Mouse (Mus musculus) 3T3-L1 (cell line): ENCODE measurements at regions not wholly inside any gene's neighbourhood (a gene's known extent, or its start where the extent isn't known, plus 50 kb on each side); places are given as distances from the start of the nearest gene placed in this dataset.
"Not testable (repeated sequence)": the region's sequence is repeated elsewhere in the genome, so short reads cannot be mapped to it uniquely, and the experiment has no call there.

Experiments
- DNase-seq: peaks from one replicate; pipeline ENCODE4 v3.0.0-alpha.2; 2015; ENCODE audit warnings: low read depth, low spot score

DNA sequence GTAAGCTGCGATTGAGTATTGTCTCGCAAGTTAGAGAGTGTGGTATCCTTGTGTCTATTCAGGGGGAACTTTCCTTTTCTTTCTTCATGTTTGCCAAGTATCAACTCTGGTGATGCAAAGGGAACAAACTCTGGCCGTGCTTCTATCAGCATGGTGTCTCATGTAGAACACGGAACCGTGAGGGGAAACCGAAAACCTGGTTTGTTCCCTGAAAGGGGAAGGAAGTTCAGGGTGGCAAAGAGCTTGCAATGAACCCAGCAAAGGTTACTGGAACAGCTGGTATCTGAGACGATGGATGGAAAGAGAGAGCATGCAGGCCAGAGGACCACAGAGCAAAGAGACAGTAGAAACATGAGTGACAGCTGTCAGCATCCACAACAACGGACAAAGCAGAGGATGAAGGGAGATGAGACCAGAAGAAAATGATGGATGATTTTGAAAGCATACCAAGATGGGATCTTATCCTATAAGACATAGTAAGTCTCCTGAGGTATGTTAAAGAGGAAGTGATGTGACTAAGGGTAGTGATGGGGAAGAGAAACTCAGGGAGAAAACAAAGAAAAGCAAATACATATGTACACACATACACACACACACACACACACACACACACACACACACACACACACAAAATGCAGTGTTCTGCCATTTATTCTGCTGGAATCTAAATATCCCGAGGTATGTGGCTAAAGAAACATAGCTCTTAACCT is 199.8 kb upstream of the Peli2 start:
- no peak for DNase-seq

DNA sequence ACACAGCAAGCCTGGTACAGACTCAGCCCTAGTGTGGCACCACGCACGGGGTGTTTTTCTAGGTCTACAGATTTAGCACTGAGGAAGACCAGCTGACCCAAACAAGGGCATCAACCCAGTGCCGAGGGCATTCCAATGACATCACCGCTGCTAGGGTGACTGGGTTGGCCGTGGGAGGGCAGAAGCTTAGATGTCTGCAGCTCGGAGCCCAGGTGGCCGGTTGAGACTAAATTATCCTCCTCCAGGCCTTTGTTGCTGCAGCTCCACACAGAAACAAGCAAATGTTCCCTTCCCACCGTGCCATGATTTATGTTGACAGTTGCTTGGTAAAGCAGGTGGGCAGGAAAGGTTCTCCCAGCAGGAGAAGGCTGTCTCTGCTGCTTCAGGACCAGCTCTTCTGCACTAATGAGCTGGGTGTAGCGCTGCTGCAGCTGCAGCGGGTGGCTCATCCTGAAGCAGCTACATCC is 198.8 kb upstream of the Peli2 start:
- DNase-seq, result peak; percentile 6

DNA sequence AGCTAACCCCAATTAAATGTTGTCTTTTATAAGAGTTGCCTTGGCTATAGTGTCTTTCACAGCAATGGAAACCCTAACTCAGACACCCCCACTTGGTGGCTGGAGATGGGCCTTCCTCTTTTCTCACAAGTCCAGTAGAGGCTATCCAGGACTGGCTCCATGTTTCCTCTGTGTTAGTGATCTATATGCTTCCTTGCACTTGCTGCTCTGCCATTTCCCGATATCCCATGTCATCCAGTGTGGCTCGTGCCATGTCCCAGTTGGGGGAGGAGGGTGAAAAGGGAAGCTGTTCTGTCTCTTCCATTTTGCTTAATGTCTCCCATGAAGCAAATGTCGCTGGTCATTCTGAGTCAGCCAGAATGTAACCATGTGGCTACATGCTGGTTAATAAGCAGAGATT is 194.2 kb upstream of the Peli2 start:
- DNase-seq, result no peak

DNA sequence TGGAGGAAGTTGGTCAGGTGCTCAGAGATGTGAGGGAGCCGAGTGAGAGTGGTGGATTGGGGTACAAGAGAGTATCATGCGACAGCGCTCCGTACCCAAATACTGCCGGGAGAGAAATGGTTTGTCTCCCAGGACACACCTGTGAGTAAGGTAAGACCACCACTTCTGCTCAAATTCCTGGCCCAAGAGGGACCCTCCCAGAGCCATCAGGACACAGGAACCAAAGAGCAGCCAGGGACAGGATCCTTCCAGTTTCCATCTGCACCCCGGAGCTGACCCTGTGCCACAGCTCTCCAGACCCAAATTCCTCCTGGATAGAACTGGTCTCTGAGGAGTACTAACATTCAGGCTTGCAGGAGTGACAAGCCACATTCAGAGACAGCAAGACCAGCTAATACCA is 185.2 kb upstream of the Peli2 start:
- no peak for DNase-seq

DNA sequence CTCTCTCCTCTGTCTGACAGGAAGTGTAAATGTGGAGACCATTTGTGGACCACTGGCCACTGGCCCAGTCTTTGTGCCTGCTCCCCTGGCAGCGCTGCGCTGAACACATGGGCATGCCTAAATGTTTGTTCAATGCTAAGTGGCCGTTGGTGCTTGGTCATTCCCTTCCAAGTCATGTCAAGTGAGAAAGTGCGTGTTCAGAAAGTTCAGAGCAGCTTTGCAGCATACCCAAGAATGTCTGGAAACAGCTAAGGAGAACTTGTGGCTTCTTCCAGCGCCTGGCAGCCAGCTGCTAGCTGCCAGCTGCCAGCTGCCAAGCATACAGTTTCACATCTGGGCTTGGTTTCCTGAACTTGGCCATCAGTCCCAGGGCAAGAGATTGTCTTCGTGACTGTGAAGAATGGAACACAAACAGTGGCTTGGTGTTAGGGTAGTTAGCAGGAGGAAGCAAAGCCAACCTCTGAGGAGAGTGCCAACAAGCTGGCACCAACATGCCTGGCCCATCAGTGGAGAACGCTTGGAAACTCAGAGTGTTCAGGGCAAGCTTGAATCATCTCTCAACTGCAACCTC is 183.5 kb upstream of the Peli2 start:
- peak; percentile 30 for DNase-seq

DNA sequence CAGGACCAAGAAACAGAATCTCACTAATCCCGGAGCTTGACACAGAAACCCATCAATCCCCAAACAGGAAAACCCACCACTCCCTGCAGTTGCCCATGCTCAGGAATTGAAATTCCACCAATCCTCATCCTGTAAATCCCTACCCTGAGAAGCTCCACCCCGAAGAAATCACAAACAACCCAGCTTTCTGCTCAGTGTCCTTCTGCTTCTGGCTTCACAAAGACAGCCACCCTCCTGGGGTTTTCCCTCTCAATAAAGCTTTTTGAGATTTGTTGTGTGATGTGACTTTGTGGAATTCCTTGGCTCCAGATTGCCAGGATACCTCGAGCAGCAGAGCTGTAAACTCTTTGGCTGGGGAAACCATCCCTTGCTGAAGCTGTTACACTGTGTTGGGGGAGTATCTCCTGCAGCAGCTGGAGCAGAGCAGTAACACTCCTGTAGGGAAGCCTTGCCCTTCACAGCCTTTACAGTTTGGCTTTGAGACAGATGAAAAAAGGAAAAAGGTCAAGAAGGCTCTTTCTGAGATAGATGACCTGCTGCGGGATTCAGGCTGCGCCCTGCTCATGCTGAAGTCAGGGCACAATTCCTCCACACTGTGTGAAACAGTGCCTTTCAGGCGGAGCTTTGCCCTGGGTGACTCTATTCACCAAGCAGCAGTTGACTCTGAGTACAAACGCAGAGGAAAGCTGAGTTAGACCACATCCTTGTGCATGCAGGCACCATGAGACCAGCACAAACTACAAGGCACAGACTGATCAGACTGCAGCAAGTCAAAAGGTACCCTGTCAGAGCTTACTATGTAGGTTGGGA is 180.6 kb upstream of the Peli2 start:
- no peak for DNase-seq

DNA sequence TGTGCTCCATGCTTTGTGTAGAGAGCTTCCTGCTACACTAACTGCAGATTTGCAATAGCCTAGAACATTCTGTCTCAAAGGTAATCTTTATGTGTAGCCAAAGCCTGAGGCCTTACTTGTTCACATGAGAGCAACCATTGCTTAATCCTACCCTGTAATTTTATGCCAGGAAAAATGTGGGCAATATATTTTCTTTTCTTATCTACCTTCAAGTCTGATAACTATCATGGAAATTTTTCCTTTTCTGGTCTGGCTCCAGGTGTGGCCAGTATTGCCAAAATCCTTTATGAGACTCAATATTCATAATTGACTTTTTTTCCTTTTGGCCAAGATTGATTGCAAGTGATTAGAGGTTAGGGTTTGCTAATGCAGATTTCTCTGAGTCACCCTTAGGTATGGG is 178.0 kb upstream of the Peli2 start:
- DNase-seq, result no peak

DNA sequence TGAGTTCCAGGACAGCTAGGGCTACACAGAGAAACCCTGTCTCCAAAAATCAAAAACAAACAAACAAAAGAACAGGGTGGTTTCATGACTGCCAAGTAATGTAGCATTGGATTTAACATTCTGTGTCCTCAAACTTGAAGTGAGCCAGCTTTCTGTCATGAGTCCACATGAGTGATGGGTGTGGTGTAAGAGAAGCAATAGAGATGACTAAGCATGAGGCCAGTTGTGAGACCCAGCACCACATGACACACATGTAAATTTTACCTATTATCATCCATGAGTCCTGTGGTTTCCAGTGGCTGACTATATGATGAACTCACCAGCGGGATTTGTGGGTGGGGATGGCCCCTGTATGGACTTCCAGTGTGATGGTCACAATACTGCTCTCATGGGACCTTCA is 176.0 kb upstream of the Peli2 start:
- DNase-seq, result peak; percentile 94

DNA sequence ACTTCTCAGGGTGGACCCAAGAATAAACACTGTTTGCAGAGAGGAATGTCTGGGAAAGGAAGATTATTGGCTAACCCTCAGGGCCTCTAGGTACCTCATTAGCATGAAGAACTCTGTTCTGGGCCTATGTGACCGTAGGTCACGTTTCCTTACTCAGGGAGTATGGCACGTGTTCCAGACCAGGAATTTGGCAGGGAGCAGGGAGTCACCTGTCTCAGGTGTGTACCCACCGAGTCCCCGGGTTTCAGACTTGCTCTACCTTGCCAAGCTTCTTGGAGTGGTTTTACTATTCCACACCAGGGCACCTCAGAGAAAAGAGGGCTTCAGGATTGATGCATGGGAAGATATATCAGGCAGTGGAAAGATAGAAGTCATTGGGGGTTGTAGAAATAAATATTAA is 169.6 kb upstream of the Peli2 start:
- no peak for DNase-seq

DNA sequence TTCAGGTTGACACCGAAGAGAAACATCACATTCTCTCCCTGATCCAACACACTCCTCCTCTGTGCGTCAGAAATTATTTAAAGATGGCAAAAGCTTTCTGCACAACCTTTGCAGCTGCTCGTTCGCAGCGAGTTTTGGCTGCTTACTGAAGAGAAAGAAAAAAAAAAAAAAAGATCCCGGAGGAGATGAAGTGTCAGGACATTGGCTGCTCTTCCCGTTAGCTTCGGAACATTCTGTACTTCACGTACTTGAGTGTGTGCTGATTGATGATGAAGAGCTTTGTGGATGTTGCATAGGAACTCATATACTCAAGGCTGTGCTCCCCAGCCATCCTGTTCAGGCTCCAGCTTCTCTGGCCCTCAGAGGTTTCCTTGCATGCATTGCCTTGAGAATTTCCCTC is 162.5 kb upstream of the Peli2 start:
- DNase-seq, result no peak

DNA sequence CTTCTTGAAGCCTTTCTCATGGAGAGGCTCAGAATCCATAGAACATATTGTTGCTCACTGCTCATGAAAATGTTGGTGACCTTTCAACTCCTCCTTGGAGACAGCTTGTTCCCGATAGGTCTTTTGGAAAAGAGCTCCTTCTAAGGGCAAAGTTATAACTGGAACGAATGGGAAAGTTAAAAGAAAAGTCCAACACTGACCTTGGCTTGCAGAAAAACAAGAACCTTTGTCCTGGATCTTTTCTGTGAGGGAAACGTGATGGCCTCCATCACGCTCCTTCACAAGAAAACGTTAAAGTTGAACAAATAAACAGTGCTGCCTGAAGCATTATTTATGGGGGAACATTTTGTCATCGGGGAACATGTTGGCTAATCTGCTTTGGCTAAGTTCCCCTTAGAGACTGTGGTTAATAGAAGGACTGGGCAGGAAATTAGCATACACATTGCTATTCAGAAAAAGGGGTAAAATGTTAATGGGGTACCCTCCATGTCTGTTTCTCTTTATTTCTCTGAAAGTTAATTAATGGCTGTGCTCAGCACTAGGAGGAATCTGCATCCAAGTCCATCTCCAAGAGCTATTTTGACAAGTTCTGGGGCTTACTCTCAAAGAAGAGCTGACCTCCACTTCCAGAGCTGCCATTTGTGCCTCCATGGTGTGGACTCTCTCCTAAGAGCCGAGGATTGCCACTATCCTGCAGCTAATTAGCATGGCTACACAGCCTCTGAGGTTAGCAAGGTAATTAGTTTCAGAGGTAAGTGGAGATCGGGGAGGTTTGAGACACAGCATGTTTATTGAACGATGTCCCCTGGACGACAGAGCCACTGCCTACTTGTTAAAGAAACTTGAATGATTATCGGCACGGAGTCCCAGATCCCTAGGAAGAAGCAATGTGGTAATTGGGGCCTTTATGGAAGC is 161.0 kb upstream of the Peli2 start:
- DNase-seq, result no peak

DNA sequence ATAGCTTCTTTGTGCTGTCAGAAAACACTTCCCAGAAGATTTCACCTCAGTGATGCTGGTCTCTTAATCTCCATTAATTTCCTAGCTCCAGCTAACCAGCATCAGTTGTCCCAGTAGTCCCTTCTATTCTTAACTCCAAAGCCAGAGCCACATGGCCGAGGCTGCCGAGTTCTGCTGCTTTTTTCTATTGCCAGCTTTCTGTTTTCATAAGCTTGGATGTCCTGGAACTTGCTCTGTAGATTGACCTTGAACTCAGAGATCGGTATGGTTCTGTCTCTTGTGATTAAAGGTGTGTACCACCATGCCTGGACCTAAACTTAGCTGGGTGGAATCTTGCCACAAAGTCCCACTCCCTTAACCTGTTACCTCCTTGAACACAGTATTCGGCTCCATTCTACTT is 155.8 kb upstream of the Peli2 start:
- not testable (repeated sequence) for DNase-seq

DNA sequence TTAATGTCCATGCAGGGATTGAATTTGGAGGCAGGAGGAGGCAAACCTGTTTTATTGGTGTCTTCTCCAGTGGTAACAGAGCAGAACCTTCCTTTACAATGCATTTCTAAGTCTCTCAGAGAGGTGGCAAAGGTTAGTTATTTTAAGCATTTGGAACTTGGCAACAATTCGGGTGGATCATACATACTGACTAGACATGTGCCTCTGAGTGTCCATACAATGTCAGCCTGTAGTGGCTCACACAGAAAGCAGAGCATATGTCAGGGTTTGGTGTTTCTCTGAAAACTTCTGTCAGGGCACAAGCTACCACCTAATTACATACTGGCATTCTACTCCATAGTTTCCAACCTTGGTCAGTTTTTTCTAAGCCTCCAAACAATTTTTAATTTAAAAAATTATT is 150.8 kb upstream of the Peli2 start:
- DNase-seq, result peak; percentile 26

DNA sequence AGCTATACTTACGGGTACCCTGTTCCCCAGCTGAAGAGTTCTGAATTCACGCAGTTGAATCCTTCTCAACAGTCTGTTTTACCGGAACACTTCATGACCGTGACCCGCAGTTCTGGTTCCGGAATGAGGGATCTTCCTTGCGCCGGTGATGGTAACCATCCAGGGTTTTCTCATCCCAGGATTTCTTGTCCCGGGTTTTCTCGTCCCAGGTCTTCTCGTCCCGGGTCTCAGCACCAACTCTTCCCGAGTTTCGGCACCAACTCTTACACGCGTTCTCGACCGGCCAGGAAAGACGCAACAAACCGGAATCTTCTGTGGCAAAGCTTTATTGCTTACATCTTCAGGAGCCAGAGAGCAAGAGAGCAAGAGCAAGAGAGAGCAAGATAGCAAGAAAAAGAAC is 147.5 kb upstream of the Peli2 start:
- not testable (repeated sequence) for DNase-seq

DNA sequence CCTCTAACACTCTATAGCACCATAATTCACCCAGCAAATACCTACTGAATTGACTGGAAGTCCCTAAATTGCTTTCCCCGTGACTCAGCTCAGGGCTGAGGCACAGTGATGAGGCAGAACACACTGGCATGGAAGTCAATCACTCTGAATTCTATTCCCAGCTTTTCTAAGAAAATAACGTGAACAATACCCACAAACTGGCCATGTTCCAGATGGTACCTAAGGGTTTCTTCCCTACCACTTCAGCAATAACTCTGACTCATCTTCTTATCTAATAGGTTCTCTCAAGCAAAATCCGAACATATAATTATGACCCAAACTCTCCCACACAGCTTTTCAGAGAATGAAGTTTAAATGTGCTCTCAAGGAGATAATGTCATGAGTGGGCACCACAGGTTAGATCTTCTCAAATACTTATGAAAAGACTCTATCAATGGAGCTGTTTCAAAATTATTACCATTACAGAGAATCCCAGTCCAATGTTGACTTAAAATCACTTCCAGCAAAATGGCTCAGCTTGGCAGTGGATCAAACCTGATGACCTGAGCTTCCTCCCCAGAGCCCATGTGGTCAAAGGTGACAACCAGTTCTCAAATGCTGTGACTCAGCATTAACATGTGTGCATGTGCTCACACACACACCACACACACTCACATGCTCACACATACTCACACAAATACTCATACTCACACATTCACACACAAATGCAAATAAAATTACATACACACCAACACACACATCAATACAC is 137.5 kb upstream of the Peli2 start:
- peak; percentile 77 for DNase-seq

DNA sequence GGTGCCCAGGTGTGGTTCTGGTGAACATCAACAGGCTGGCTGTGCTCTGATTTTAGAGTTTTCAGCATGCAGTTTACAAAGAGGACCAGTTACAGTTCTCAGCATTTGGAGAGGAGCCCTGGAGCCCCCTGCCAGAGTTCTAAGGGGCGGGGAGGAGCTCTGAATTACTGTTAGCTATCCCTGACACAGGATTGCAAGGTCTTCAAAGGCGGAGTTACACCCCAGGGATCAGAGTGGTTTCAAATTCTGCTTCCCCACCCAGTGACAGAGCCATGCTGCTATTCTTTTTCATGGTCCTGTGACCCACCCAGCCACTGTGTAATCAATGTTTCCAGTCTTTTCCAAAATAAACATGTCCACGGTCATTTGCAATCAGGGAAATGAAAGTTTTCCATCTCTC is 134.1 kb upstream of the Peli2 start:
- DNase-seq, result peak; percentile 73

DNA sequence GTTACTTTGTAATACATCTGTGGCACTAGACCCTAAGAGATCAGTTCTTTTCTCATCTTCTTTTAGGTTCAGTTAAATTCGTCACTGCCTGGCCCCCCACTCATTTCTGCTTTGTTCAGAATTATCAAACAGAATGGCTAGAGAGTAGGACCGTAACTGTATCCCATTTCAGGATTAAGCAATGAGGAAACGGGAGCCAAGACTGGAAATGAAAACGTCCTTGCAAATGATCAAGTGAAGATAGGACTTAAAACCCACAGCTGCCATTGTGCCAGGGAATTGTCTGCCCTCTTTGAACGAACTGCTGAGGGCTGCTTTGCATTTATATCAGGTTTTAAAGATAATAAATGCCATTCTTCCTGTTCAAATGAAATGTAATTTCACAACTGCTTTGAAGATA is 133.7 kb upstream of the Peli2 start:
- DNase-seq, result peak; percentile 40

DNA sequence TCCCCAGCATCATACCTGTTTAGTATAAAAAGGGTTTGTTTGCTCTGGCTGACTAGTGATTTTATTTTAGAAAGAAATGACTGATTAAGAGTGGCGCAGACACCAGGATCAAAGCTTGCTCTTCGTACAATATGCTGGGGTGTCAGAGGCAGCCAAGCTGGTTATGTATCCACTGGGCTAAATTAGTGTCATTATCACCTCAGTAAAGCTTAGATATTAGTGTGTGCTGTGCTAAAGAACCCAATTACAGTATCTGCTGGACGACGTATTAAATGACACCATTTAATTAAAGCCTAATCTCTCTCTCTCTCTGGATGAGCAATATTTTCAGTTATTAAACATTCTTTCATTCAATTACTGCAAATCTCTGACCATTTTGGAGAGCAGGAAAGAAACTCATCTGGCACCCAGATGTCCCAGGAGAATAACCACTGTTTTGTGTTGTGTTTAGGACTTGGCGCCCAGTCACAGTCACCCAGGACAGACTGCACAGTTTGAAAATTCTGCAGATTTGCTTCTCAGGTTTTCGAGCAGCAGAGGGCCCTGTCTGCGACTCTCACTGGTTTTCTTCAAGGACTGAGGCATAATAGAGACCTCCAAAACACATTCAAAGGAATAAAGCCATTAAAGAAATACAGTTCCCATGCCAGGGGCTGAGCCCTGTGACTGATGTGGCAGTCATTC is 133.1 kb upstream of the Peli2 start:
- peak; percentile 25 for DNase-seq

DNA sequence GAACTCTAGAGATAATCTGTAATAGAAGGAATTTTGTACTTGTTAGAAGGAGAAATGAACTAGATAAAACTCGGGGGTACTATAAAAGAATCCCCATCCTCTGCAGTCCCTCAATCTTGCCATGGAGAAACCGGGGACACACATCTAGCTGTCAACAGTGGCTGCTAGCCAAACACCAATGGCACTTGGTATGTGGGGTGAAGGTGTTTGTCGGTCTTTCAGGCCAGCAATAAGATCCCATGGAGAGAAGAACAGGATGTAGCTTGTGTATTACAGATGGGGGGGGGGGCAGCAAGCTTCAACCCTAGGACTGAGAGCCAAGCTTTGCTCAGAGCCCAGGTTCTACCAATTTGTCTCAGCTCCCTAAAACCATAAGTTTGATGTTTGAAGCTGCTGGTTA is 132.5 kb upstream of the Peli2 start:
- no peak for DNase-seq

DNA sequence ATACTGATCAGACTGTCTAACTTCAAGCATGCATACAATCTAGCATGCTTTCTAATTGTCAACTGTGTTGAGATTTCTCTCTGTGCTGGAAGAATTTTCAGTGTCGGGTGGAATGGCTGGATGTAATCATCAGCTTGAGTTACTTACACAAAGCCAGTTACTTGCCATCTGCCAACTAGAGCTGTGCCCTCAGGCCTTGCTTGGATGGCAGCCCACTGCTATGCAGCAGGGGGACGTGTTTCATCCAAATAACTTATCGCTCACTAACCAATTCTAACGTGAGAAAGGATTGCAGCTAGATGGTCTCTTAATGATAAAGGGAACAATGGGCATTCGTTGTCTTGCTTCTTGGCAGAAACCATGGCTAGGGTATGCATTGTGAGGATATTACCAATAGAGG is 131.3 kb upstream of the Peli2 start:
- DNase-seq, result peak; percentile 52
